Comparison of ENCODE assay signal across 8 mouse cellular contexts in the genomic region with DNA sequence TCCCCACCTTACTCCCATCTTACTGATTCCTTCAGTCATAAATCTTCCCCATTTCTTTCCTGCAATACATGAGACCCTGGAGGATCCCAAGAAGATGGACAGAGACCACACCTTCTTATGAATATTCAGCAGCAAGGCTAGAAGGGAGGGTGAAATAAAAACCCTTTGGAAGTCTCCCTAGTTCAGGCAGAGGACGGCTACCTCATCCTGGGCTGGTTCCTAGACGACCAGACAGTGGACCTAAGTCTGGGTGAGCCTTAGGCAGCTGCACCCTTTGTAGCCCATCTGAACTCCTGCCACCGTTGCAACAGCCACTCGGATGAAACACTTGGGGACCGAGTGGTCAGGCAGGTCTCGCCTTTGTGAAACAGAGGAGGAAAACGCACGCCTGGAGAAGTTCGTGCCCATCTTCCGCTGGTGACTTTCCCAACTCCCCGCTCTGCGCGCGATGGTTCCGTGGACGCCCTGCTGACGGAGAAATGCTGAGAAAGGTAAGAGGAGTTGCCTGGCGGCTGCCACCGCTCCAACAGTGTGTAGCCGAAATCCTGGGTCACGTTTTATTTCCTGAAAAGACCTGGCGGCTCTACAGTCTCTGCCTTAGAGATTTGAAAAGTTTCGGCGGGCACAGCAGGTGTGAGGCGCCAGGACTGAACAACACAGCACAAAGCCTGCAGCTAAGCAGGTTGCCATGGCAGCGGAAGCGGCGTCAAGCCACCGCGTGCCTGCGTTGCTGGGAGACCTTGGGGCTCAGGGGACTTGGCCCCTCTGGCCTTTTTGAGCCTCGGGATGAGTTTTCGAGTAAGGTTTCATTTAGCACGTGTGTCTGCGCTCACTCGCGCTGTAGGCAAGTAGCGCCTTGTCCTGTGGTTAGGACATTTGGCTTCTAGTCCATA.
DNase-seq lines count a peak whose midpoint lies in the region; ATAC-seq and TF ChIP-seq lines count a peak whose summit lies in the region.

No protein-coding gene starts in this region.

- H3K27ac ChIP-seq in cortical plate, adult 2 months (ENCODE audit: insufficient read depth, low read length): no peak overlapping the region
- no peak overlapping the region for H3K27ac ChIP-seq in heart, embryonic 13.5 days (replicated peaks)
- no peak overlapping the region for H3K27ac ChIP-seq in kidney, postnatal 0 days
- no peak overlapping the region for H3K27ac ChIP-seq in liver, adult 2 months (replicated peaks; ENCODE audit: insufficient read depth, low read depth, low read length)
- no peak overlapping the region for H3K27ac ChIP-seq in midbrain, postnatal 0 days (ENCODE audit: low read depth, low read length)
- no peak overlapping the region for H3K27ac ChIP-seq in stomach, embryonic 15.5 days

- peak overlapping the region; percentile 96 for H3K4me2 ChIP-seq in heart, embryonic 13.5 days
- H3K4me2 ChIP-seq in kidney, postnatal 0 days (ENCODE audit: low read length): peak overlapping the region; percentile 72
- peak overlapping the region; percentile 87 for H3K4me2 ChIP-seq in midbrain, postnatal 0 days (ENCODE audit: low read depth, low read length, poor library complexity, severe bottlenecking)
- H3K4me2 ChIP-seq in stomach, embryonic 15.5 days: peak overlapping the region; percentile 80

- no peaks in the 10 kb centered on the region for H3K79me2 ChIP-seq in liver, adult 2 months (ENCODE audit: control insufficient read depth, insufficient read depth, low read length)

- no peak for TF ChIP-seq POLR2A in cortical plate, adult 2 months (IDR thresholded peaks at IDR 0.05; ENCODE audit: extremely low read depth, insufficient read depth, low read length)
- TF ChIP-seq POLR2A in liver, adult 2 months (IDR thresholded peaks at IDR 0.05; ENCODE audit: extremely low read depth, insufficient read depth, low read length): no peak

- ATAC-seq in heart, embryonic 13.5 days (ENCODE audit: extremely low read depth, insufficient number of reproducible peaks, low FRiP score, low TSS enrichment): no peak
- peak; percentile 71; the same call in 1 of the 2 replicates for ATAC-seq in kidney, postnatal 0 days (replicated peaks; ENCODE audit: low FRiP score, low read depth)
- ATAC-seq in midbrain, postnatal 0 days (ENCODE audit: low FRiP score): peak; percentile 89
- ATAC-seq in stomach, embryonic 15.5 days (ENCODE audit: insufficient read depth, low FRiP score, low read depth): peak; percentile 70; the same call in 1 of the 2 replicates

- no peaks in the 10 kb centered on the region for H3K36me3 ChIP-seq in heart, embryonic 13.5 days
- no peaks in the 10 kb centered on the region for H3K36me3 ChIP-seq in kidney, postnatal 0 days (ENCODE audit: insufficient read depth, low read length)
- H3K36me3 ChIP-seq in liver, adult 2 months (ENCODE audit: control insufficient read depth, insufficient read depth, low read length): no peaks in the 10 kb centered on the region
- no peaks in the 10 kb centered on the region for H3K36me3 ChIP-seq in midbrain, postnatal 0 days (ENCODE audit: insufficient read depth, low read length)
- H3K36me3 ChIP-seq in stomach, embryonic 15.5 days: no peaks in the 10 kb centered on the region

- peak; percentile 43 for DNase-seq in gastrocnemius, postnatal 10 days
- no peak for DNase-seq in gastrocnemius, adult 8-10 months (ENCODE audit: low spot score in 2 of 2)
- peak; percentile 46 for DNase-seq in kidney, postnatal 0 days (ENCODE audit: low spot score)
- peak; percentile 2 for DNase-seq in liver, adult 2 months (ENCODE audit: extremely low read depth, low read depth, low spot score)
- peak; percentile 85 for DNase-seq in midbrain, postnatal 0 days (ENCODE audit: low spot score)

- peaks cover 4% of the 10 kb centered on the region; the same call in 1 of the 2 replicates for H3K9me3 ChIP-seq in heart, embryonic 13.5 days
- no peaks in the 10 kb centered on the region for H3K9me3 ChIP-seq in kidney, postnatal 0 days (replicated peaks; ENCODE audit: low read length)
- H3K9me3 ChIP-seq in midbrain, postnatal 0 days (ENCODE audit: low read length): no peaks in the 10 kb centered on the region
- no peaks in the 10 kb centered on the region for H3K9me3 ChIP-seq in stomach, embryonic 15.5 days

- under 1% methylated on average over 38 of the region's 38 CpGs for WGBS in heart, embryonic 13.5 days
- 1% methylated on average over 38 of the region's 38 CpGs for WGBS in kidney, postnatal 0 days
- 1% methylated on average over 38 of the region's 38 CpGs for WGBS in liver, adult 2 months
- WGBS in midbrain, postnatal 0 days: under 1% methylated on average over 38 of the region's 38 CpGs
- under 1% methylated on average over 38 of the region's 38 CpGs for whole genome bisulfite sequencing in stomach, embryonic 15.5 days

- no peaks in the 10 kb centered on the region for H3K4me1 ChIP-seq in cortical plate, adult 2 months (ENCODE audit: control insufficient read depth, insufficient read depth, low read length)
- H3K4me1 ChIP-seq in heart, embryonic 13.5 days: peaks cover 20% of the 10 kb centered on the region
- 0 out of 2 replicates have a peak, but pooled peaks cover 12% of the 10 kb centered on the region for H3K4me1 ChIP-seq in kidney, postnatal 0 days (replicated peaks; ENCODE audit: insufficient read depth, low read length)
- H3K4me1 ChIP-seq in liver, adult 2 months (ENCODE audit: control insufficient read depth, insufficient read depth, low read length): no peaks in the 10 kb centered on the region
- H3K4me1 ChIP-seq in midbrain, postnatal 0 days (ENCODE audit: insufficient read depth, low read length): 0 out of 2 replicates have a peak, but pooled peaks cover 3% of the 10 kb centered on the region
- H3K4me1 ChIP-seq in stomach, embryonic 15.5 days: peaks cover 15% of the 10 kb centered on the region; the same call in 1 of the 2 replicates

- H3K9ac ChIP-seq in heart, embryonic 13.5 days: peak overlapping the region; percentile 71
- H3K9ac ChIP-seq in kidney, postnatal 0 days (ENCODE audit: low read depth, low read length): no peak overlapping the region
- H3K9ac ChIP-seq in liver, adult 2 months (ENCODE audit: low read depth, low read length): no peak overlapping the region
- H3K9ac ChIP-seq in midbrain, postnatal 0 days (replicated peaks; ENCODE audit: low read length, poor library complexity, severe bottlenecking): 0 out of 2 replicates have a peak overlapping the region, but pooled peaks have one; percentile 4
- 0 out of 2 replicates have a peak overlapping the region, but pooled peaks have one; percentile 25 for H3K9ac ChIP-seq in stomach, embryonic 15.5 days

- TF ChIP-seq CTCF in cortical plate, adult 2 months (IDR thresholded peaks at IDR 0.05; ENCODE audit: extremely low read depth, insufficient read depth, low read length): no peak
- no peak for TF ChIP-seq CTCF in kidney, postnatal 0 days (IDR thresholded peaks at IDR 0.05; ENCODE audit: low read depth)
- TF ChIP-seq CTCF in liver, adult 2 months (IDR thresholded peaks at IDR 0.05; ENCODE audit: low read depth, low read length): no peak
- no peak for TF ChIP-seq CTCF in midbrain, postnatal 0 days (IDR thresholded peaks at IDR 0.05)

- H3K27me3 ChIP-seq in heart, embryonic 13.5 days (replicated peaks): peaks cover 52% of the 10 kb centered on the region
- H3K27me3 ChIP-seq in kidney, postnatal 0 days (ENCODE audit: insufficient read depth, low read length): no peaks in the 10 kb centered on the region
- peaks cover 2% of the 10 kb centered on the region; the same call in 1 of the 2 replicates for H3K27me3 ChIP-seq in liver, adult 2 months (ENCODE audit: control insufficient read depth, insufficient read depth, low read length)
- no peaks in the 10 kb centered on the region for H3K27me3 ChIP-seq in midbrain, postnatal 0 days (ENCODE audit: insufficient read depth, low read length)
- H3K27me3 ChIP-seq in stomach, embryonic 15.5 days (replicated peaks): no peaks in the 10 kb centered on the region

- H3K4me3 ChIP-seq in cortical plate, adult 2 months (ENCODE audit: insufficient read depth, low read length): peak overlapping the region; percentile 16; the same call in 1 of the 2 replicates
- peak overlapping the region; percentile 56 for H3K4me3 ChIP-seq in heart, embryonic 13.5 days
- peak overlapping the region; percentile 31 for H3K4me3 ChIP-seq in kidney, postnatal 0 days (replicated peaks; ENCODE audit: low read depth, low read length)
- H3K4me3 ChIP-seq in liver, adult 2 months (ENCODE audit: insufficient read depth, low read depth, low read length): no peak overlapping the region
- H3K4me3 ChIP-seq in midbrain, postnatal 0 days (ENCODE audit: low read depth, low read length): peak overlapping the region; percentile 37
- H3K4me3 ChIP-seq in stomach, embryonic 15.5 days (replicated peaks): peak overlapping the region; percentile 39

Comparison
In these comparisons a context has a peak if more than half of its experiments do, and no peak if none do; other contexts are left out.
1. DNase-seq: peak in gastrocnemius, postnatal 10 days (single experiment), kidney, postnatal 0 days (single experiment), liver, adult 2 months (single experiment) and midbrain, postnatal 0 days (single experiment); none in gastrocnemius, adult 8-10 months (0 of 2).
2. H3K9ac ChIP-seq: peak in heart, embryonic 13.5 days (single experiment), midbrain, postnatal 0 days (single experiment) and stomach, embryonic 15.5 days (single experiment); none in kidney, postnatal 0 days (single experiment) and liver, adult 2 months (single experiment).
3. Peak in every context shown above with its lines, with median percentiles within 50 percentile points of each other: H3K4me2 ChIP-seq.